25 mouse cellular contexts compared by ENCODE assay signal in the genomic region with DNA sequence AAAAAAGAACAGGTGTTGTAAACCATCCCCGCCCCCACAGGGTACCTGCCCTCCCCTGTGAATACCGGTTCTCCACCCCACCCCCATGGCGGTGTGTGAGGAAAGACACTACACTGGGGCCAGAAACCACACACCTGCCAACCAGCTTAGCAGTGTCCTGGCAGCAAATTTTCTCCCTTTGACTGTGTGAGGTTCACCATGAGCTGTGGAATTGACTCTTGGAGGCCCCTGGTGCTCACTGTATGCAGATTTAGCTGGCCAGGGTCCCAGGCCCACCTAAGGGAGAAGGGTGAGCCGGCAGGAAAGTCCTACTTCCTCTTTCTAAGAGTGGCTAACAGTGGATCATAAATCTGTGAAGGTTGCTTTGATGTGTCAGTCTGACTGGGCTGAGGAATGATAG. TPM values are rescaled to one million over a fixed set of nuclear protein-coding genes. Genes with fewer than 3 reads are reported as not detected.
DNase-seq lines count a peak whose midpoint lies in the region; ATAC-seq and TF ChIP-seq lines count a peak whose summit lies in the region.
"Had no signal": no experiment of that assay in that cellular context is flagged by ENCODE, and none has a peak within 500 bp of the region (broad histone marks: within the 10 kb centered on the region; RNA-seq: fewer than 3 reads in every experiment).

No protein-coding gene starts in this region.

- 52% methylated on average over 4 of the region's 4 CpGs for WGBS in intestine, embryonic 14.5 days
- 96% methylated on average over 4 of the region's 4 CpGs for WGBS in hindbrain, embryonic 14.5 days

- no peak overlapping the region for H3K27ac ChIP-seq in MEL (ENCODE audit: control insufficient read depth, low read depth, low read length)
- H3K27ac ChIP-seq in intestine, embryonic 14.5 days (ENCODE audit: low read depth): no peak overlapping the region
- H3K27ac ChIP-seq in hindbrain, embryonic 14.5 days: no peak overlapping the region
- H3K27ac ChIP-seq: hindbrain, embryonic 15.5 days; midbrain, embryonic 10.5 days had no signal

- DNase-seq in testis, postnatal 10 days (ENCODE audit: low spot score): peak; percentile 43
- no peak for DNase-seq in testis, postnatal 14 days (ENCODE audit: low spot score)
- DNase-seq in MEL (ENCODE audit: low read depth, low spot score): peak; percentile 12
- DNase-seq in intestine, embryonic 14.5 days (ENCODE audit: low spot score): peak; percentile 59
- DNase-seq in hindbrain, embryonic 14.5 days (ENCODE audit: low spot score): no peak
- DNase-seq in layer of hippocampus, adult 9-11 months: no peak
- no peak for DNase-seq in frontal cortex, postnatal 25 days (ENCODE audit: low spot score in 2 of 2)
- DNase-seq: adrenal gland, postnatal 10 days; embryo, embryonic 11 days; heart, postnatal 10 days; kidney, adult 18-20 months; left cerebral cortex, postnatal 4 days; lung, embryonic 14.5 days; lung, postnatal 36 days; right cerebral cortex, postnatal 25 days had no signal

- no peak overlapping the region for H3K9ac ChIP-seq in MEL (ENCODE audit: control insufficient read depth, low read depth, low read length, poor library complexity, severe bottlenecking)
- H3K9ac ChIP-seq in intestine, embryonic 14.5 days (ENCODE audit: low read length): no peak overlapping the region
- no peak overlapping the region for H3K9ac ChIP-seq in hindbrain, embryonic 14.5 days
- H3K9ac ChIP-seq: hindbrain, embryonic 15.5 days; lung, embryonic 14.5 days had no signal

- no peak for TF ChIP-seq EP300 in MEL (IDR thresholded peaks at IDR 0.05; ENCODE audit: low read depth in 1 of 2, low read length in 2 of 2)

- H3K4me3 ChIP-seq in MEL (ENCODE audit: control insufficient read depth in 1 of 2, insufficient read depth in 1 of 2, low read depth in 2 of 2, low read length in 2 of 2): no peak overlapping the region
- H3K4me3 ChIP-seq in intestine, embryonic 14.5 days (ENCODE audit: low read depth, low read length): no peak overlapping the region
- H3K4me3 ChIP-seq in hindbrain, embryonic 14.5 days (replicated peaks; ENCODE audit: low read length): no peak overlapping the region
- H3K4me3 ChIP-seq: hindbrain, embryonic 15.5 days; midbrain, embryonic 10.5 days had no signal

- TF ChIP-seq POLR2A in MEL (IDR thresholded peaks at IDR 0.05; ENCODE audit: control insufficient read depth in 1 of 2, insufficient read depth in 1 of 2, low read depth in 1 of 2, low read length in 2 of 2, poor library complexity in 1 of 2): no peak

- no peak for TF ChIP-seq CTCF in MEL (IDR thresholded peaks at IDR 0.05 in 2 of 3, conservative IDR thresholded peaks at IDR 0.05 in 1 of 3; ENCODE audit: control insufficient read depth in 1 of 3, insufficient read depth in 1 of 3, low read depth in 2 of 3, low read length in 3 of 3, poor library complexity in 1 of 3, severe bottlenecking in 1 of 3)

- no peak for TF ChIP-seq RAD21 in MEL (IDR thresholded peaks at IDR 0.05; ENCODE audit: low read depth, low read length)

- no peaks in the 10 kb centered on the region for H3K4me1 ChIP-seq in MEL (ENCODE audit: control insufficient read depth in 1 of 2, insufficient read depth in 2 of 2, low read length in 2 of 2)
- H3K4me1 ChIP-seq in intestine, embryonic 14.5 days (replicated peaks; ENCODE audit: control insufficient read depth, insufficient read depth, low read length): 0 out of 2 replicates have a peak, but pooled peaks cover 8% of the 10 kb centered on the region
- no peaks in the 10 kb centered on the region for H3K4me1 ChIP-seq in hindbrain, embryonic 14.5 days (replicated peaks; ENCODE audit: control insufficient read depth, insufficient read depth, low read length)

- peaks cover 2 to 3% of the 10 kb centered on the region in 2 experiments; a peak in 3 of 4 replicates for H3K27me3 ChIP-seq in MEL (ENCODE audit: control insufficient read depth in 1 of 2, insufficient read depth in 2 of 2, low read length in 2 of 2)
- H3K27me3 ChIP-seq in intestine, embryonic 14.5 days (replicated peaks; ENCODE audit: control insufficient read depth, insufficient read depth, low read length): no peaks in the 10 kb centered on the region
- no peaks in the 10 kb centered on the region for H3K27me3 ChIP-seq in hindbrain, embryonic 14.5 days (ENCODE audit: control insufficient read depth, insufficient read depth, low read length)
- H3K27me3 ChIP-seq: hindbrain, embryonic 15.5 days; Patski had no signal

- no peaks in the 10 kb centered on the region for H3K36me3 ChIP-seq in MEL (ENCODE audit: control insufficient read depth in 1 of 2, insufficient read depth in 2 of 2, low read length in 2 of 2)
- no peaks in the 10 kb centered on the region for H3K36me3 ChIP-seq in intestine, embryonic 14.5 days (ENCODE audit: control insufficient read depth, insufficient read depth, low read length)
- no peaks in the 10 kb centered on the region for H3K36me3 ChIP-seq in hindbrain, embryonic 14.5 days (replicated peaks; ENCODE audit: control insufficient read depth, insufficient read depth)
- H3K36me3 ChIP-seq: hindbrain, embryonic 15.5 days; midbrain, embryonic 10.5 days had no signal

- H3K9me3 ChIP-seq in MEL (replicated peaks; ENCODE audit: insufficient read depth, low read length): no peaks in the 10 kb centered on the region
- H3K9me3 ChIP-seq in intestine, embryonic 14.5 days (ENCODE audit: control insufficient read depth, low read length): no peaks in the 10 kb centered on the region
- no peaks in the 10 kb centered on the region for H3K9me3 ChIP-seq in hindbrain, embryonic 14.5 days (ENCODE audit: control insufficient read depth, low read length)
- H3K9me3 ChIP-seq: hindbrain, embryonic 15.5 days; midbrain, embryonic 10.5 days had no signal

- H3K79me2 ChIP-seq in MEL (ENCODE audit: control insufficient read depth, insufficient read depth, low read length, poor library complexity): no peaks in the 10 kb centered on the region

- peak; percentile 54; the same call in 1 of the 2 replicates for ATAC-seq in intestine, embryonic 14.5 days (replicated peaks; ENCODE audit: low FRiP score, low TSS enrichment, low read depth)
- ATAC-seq in megakaryocyte progenitor cell, adult 5-6 weeks (replicated peaks; ENCODE audit: poor library complexity): peak; percentile 53
- ATAC-seq in hindbrain, embryonic 14.5 days (ENCODE audit: low FRiP score): no peak
- ATAC-seq: forebrain, embryonic 16.5 days; Patski had no signal

- H3K4me2 ChIP-seq in intestine, embryonic 14.5 days (ENCODE audit: low read length): no peak overlapping the region
- no peak overlapping the region for H3K4me2 ChIP-seq in hindbrain, embryonic 14.5 days (replicated peaks)
- H3K4me2 ChIP-seq: heart, embryonic 11.5 days; hindbrain, embryonic 15.5 days; liver, embryonic 11.5 days; lung, embryonic 14.5 days had no signal

TF ChIP-seq in MEL, 35 proteins besides CTCF, POLR2A, EP300 and RAD21:
- TF ChIP-seq MYC (IDR thresholded peaks at IDR 0.05; ENCODE audit: low read depth, low read length) (no peak), TAL1 (IDR thresholded peaks at IDR 0.05; ENCODE audit: low read length) (no peak), USF2 (IDR thresholded peaks at IDR 0.05; ENCODE audit: borderline replicate concordance in 1 of 2, insufficient read depth in 1 of 2, low read depth in 1 of 2, low read length in 2 of 2) (no peak), NELFE (IDR thresholded peaks at IDR 0.05; ENCODE audit: low read depth, low read length) (no peak), ZKSCAN1 (IDR thresholded peaks at IDR 0.05; ENCODE audit: low read depth, low read length) (no peak), SIN3A (IDR thresholded peaks at IDR 0.05; ENCODE audit: low read length) (no peak), POLR2AphosphoS2 (IDR thresholded peaks at IDR 0.05; ENCODE audit: low read length) (no peak), MAX (IDR thresholded peaks at IDR 0.05; ENCODE audit: low read length) (no peak), GATA1 (IDR thresholded peaks at IDR 0.05; ENCODE audit: low read depth, low read length) (no peak), E2F4 (IDR thresholded peaks at IDR 0.05; ENCODE audit: borderline replicate concordance, low read depth, low read length) (no peak), RCOR1 (IDR thresholded peaks at IDR 0.05; ENCODE audit: low read depth, low read length) (no peak), ZNF384 (IDR thresholded peaks at IDR 0.05; ENCODE audit: low read depth, low read length) (no peak), MAFK (IDR thresholded peaks at IDR 0.05; ENCODE audit: borderline replicate concordance, low read depth, low read length) (no peak), ZC3H11A (IDR thresholded peaks at IDR 0.05; ENCODE audit: low read depth, low read length) (no peak), MYB (IDR thresholded peaks at IDR 0.05; ENCODE audit: low read depth, low read length) (no peak), MAZ (IDR thresholded peaks at IDR 0.05; ENCODE audit: low read depth, low read length) (no peak)

RNA-seq across cellular contexts. Expression of gene Vtcn1, which starts 53.9 kb away (rescaled TPM):
- total RNA-seq in MEL (2012; rRNA removed): not detected in 2 replicates
- not detected for polyA plus RNA-seq in MEL (2012; ENCODE audit: insufficient read depth in 1 of 2, insufficient read length in 2 of 2, low read depth in 1 of 2, low replicate concordance in 2 of 2, missing spikeins in 1 of 2)
- polyA plus RNA-seq in intestine, embryonic 14.5 days (2014; fragmentation: Nextera tagmentation; extraction: Ambion mirVana): 0.31 and 0.32 TPM in 2 replicates
- not detected in 2 replicates for total RNA-seq in megakaryocyte progenitor cell, adult 5-6 weeks (2015)
- not detected in 2 replicates for total RNA-seq in megakaryocyte progenitor cell, adult 5-6 weeks (2017)
- polyA plus RNA-seq in hindbrain, embryonic 14.5 days (2014; fragmentation: Nextera tagmentation; extraction: Ambion mirVana): not detected in 2 replicates
- total RNA-seq: layer of hippocampus, adult 8-10 months; left cerebral cortex, postnatal 4 days; midbrain, postnatal 0 days had no signal
- polyA plus RNA-seq: forebrain, embryonic 16.5 days; heart, embryonic 11.5 days; hindbrain, embryonic 15.5 days; liver, embryonic 11.5 days; midbrain, embryonic 10.5 days; midbrain, postnatal 0 days; spleen, adult 2 months had no signal

Comparison
In these comparisons a context has a peak if more than half of its experiments do, and no peak if none do; other contexts are left out.
1. DNase-seq: peak in testis, postnatal 10 days (single experiment), MEL (single experiment) and intestine, embryonic 14.5 days (single experiment); none in testis, postnatal 14 days (single experiment), hindbrain, embryonic 14.5 days (single experiment), layer of hippocampus, adult 9-11 months (single experiment) and frontal cortex, postnatal 25 days (0 of 2).